Mouse (Mus musculus): ENCODE data around the gene Kcnh4.
A peak's percentile ranks its signal among the peaks of the same experiment; 100 is the strongest.

The Kcnh4 gene

GRCm38 (mm10) chr11:100762831-100763230 is 3.1 kb upstream of the Kcnh4 start, which contains the start of gene Hcrt:
Gene Hcrt (minus strand): TSS chr11:100762931.
- DNase-seq (ENCODE audit: low spot score): no peak

GRCm38 (mm10) chr11:100761547-100762045 is 1.9 kb upstream of the Kcnh4 start:
- peak; percentile 78 for DNase-seq (ENCODE audit: low spot score)

- peak; percentile 46 for DNase-seq (ENCODE audit: low spot score)
Measured at GRCm38 (mm10) chr11:100758707-100759610, 783 bp downstream of the Kcnh4 start.

- no peak for DNase-seq (ENCODE audit: low spot score)
Measured at GRCm38 (mm10) chr11:100757566-100757965, 2.2 kb downstream of the Kcnh4 start.

- DNase-seq (ENCODE audit: low spot score): no peak
Measured at GRCm38 (mm10) chr11:100756476-100756875, 3.3 kb downstream of the Kcnh4 start.

- no peak for DNase-seq (ENCODE audit: low spot score)
Measured at GRCm38 (mm10) chr11:100754693-100755057, 5.1 kb downstream of the Kcnh4 start.

- DNase-seq (ENCODE audit: low spot score): no peak
Measured at GRCm38 (mm10) chr11:100754021-100754692, 5.6 kb downstream of the Kcnh4 start.

- no peak for DNase-seq (ENCODE audit: low spot score)
Measured at GRCm38 (mm10) chr11:100752294-100752693, 7.4 kb downstream of the Kcnh4 start.

- DNase-seq (ENCODE audit: low spot score): no peak
Measured at GRCm38 (mm10) chr11:100750127-100750526, 9.6 kb downstream of the Kcnh4 start.

- DNase-seq (ENCODE audit: low spot score): no peak
Measured at GRCm38 (mm10) chr11:100749469-100749868, 10.3 kb downstream of the Kcnh4 start.

GRCm38 (mm10) chr11:100748620-100749019 is 11.1 kb downstream of the Kcnh4 start:
- no peak for DNase-seq (ENCODE audit: low spot score)

GRCm38 (mm10) chr11:100747114-100747513 is 12.6 kb downstream of the Kcnh4 start:
- no peak for DNase-seq (ENCODE audit: low spot score)

- DNase-seq (ENCODE audit: low spot score): no peak
Measured at GRCm38 (mm10) chr11:100746546-100746945, 13.2 kb downstream of the Kcnh4 start.

GRCm38 (mm10) chr11:100745085-100745484 is 14.7 kb downstream of the Kcnh4 start:
- no peak for DNase-seq (ENCODE audit: low spot score)

GRCm38 (mm10) chr11:100741348-100741747 is 18.4 kb downstream of the Kcnh4 start:
- no peak for DNase-seq (ENCODE audit: low spot score)

GRCm38 (mm10) chr11:100738749-100739148 is 21.0 kb downstream of the Kcnh4 start:
- DNase-seq (ENCODE audit: low spot score): no peak

GRCm38 (mm10) chr11:100738066-100738604 is 21.6 kb downstream of the Kcnh4 start, which contains the start of gene Rab5c:
Gene Rab5c (minus strand): TSS chr11:100738215.
- peak; percentile 99 for DNase-seq (ENCODE audit: low spot score)

- no peak for DNase-seq (ENCODE audit: low spot score)
Measured at GRCm38 (mm10) chr11:100737105-100737733, 22.5 kb downstream of the Kcnh4 start.

- no peak for DNase-seq (ENCODE audit: low spot score)
Measured at GRCm38 (mm10) chr11:100736746-100737080, 23.0 kb downstream of the Kcnh4 start.

- no peak for DNase-seq (ENCODE audit: low spot score)
Measured at GRCm38 (mm10) chr11:100735954-100736745, 23.6 kb downstream of the Kcnh4 start.

- no peak for DNase-seq (ENCODE audit: low spot score)
Measured at GRCm38 (mm10) chr11:100735134-100735865, 24.4 kb downstream of the Kcnh4 start.

All from testis, postnatal 14 days (tissue).